Mouse (Mus musculus) hindbrain, embryonic 14.5 days (tissue): Measurements from ENCODE around the gene Hddc3. TPM values are rescaled to one million over a fixed set of nuclear protein-coding genes. Genes with fewer than 3 reads are reported as not detected.

Source experiments
- ATAC-seq: fragments of 200-750 bp; cut with Nextera tagmentation; 2 replicates; pipeline ENCODE4 v1.8.0; 2017; ENCODE audit warnings: moderate number of reproducible peaks, mild to moderate bottlenecking, moderate TSS enrichment, moderate library complexity; ENCODE audit not compliant: low FRiP score
- DNase-seq: peaks from one replicate; pipeline ENCODE4 v3.0.0-alpha.2; 2015; ENCODE audit warnings: low spot score
- H3K27ac ChIP-seq: fragments of 300-500 bp; sonication (generic); 2 replicates; pipeline ENCODE4 v1.5.1; 2014; ENCODE audit warnings: mild to moderate bottlenecking, moderate library complexity
- H3K27me3 ChIP-seq: fragments of 300-500 bp; sonication (generic); 2 replicates; pipeline ENCODE4 v1.6.1; 2014; ENCODE audit warnings: mild to moderate bottlenecking, low read length, mixed read lengths; ENCODE audit not compliant: control insufficient read depth, insufficient read depth
- H3K36me3 ChIP-seq: fragments of 300-500 bp; sonication (generic); replicated peaks from 2 replicates; pipeline ENCODE4 v1.6.1; 2014; ENCODE audit not compliant: control insufficient read depth, insufficient read depth
- H3K4me1 ChIP-seq: fragments of 300-500 bp; sonication (generic); replicated peaks from 2 replicates; pipeline ENCODE4 v1.6.1; 2014; ENCODE audit warnings: antibody characterized with exemption, low read length, mixed read lengths; ENCODE audit not compliant: control insufficient read depth, insufficient read depth
- H3K4me2 ChIP-seq: fragments of 300-500 bp; sonication (generic); replicated peaks from 2 replicates; pipeline ENCODE4 v1.6.1; 2014; ENCODE audit warnings: mild to moderate bottlenecking, moderate library complexity
- H3K4me3 ChIP-seq: fragments of 300-500 bp; sonication (generic); replicated peaks from 2 replicates; pipeline ENCODE4 v1.5.1; 2014; ENCODE audit warnings: mild to moderate bottlenecking, low read length
- H3K9ac ChIP-seq: fragments of 300-500 bp; sonication (generic); 2 replicates; pipeline ENCODE4 v1.6.1; 2014
- H3K9me3 ChIP-seq: fragments of 300-500 bp; sonication (generic); 2 replicates; pipeline ENCODE4 v1.6.1; 2016; ENCODE audit warnings: low read length; ENCODE audit not compliant: control insufficient read depth
- whole genome bisulfite sequencing: fragments of 180-500 bp; shearing (Covaris S2); extraction: QIAGEN DNeasy Blood & Tissue Kit; methylation state at CpG from one replicate; pipeline ENCODE4 v1.1.7; 2014; 5-methylcytosine and 5-hydroxymethylcytosine counted together
- polyA plus RNA-seq: library from polyadenylated mRNA; unstranded; fragments of >200 nt; fragmentation: Nextera tagmentation; extraction: Ambion mirVana; gene quantifications from 2 replicates; pipeline ENCODE4 v1.2.1, GENCODE M21; 2014

Hddc3 gene
- polyA plus RNA-seq, 1 experiment from 2014 or later, result 23.4 TPM

DNA sequence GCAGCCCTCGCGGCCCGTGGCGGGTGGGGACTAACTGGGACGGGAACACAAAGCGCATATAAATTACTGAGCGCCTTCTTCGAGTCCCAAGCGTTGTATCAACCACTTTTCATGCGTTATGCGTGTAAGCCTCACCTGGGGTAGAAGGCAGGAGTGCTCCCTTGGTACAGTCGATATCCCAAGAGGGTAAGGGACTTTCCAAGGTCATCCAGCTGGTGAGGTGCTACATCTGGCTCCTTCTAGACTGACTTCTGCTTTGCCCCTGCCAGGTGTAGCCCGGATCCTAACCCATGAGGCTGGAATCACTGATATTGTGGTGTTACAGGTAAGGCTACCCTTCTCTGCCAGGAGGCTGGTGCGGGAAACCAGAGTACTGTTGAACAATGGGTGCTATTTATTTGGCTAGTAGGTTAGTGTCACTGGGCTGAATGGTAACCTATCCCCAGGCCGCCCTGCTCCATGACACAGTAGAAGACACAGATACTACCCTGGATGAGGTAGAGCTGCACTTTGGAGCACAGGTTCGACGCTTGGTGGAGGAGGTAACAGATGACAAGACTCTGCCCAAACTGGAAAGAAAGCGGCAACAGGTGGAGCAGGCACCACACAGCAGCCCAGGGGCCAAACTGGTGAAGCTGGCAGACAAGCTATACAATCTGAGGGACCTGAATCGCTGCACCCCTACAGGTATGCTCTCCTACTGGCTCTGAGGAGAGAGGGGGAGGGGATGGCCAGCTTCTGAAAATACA lies 540 bp downstream of the Hddc3 start:
- Histone ChIP-seq H3K4me1 (peaks cover 40% of the 10 kb centered on the region), H3K36me3 (no peaks in the 10 kb centered on the region; the same call in 1 of the 2 replicates), H3K4me3 (peak overlapping the region; percentile 47), H3K27ac (peak overlapping the region; percentile 86), H3K9ac (peak overlapping the region; percentile 81), H3K27me3 (no peaks in the 10 kb centered on the region), H3K4me2 (peak overlapping the region; percentile 86), H3K9me3 (no peaks in the 10 kb centered on the region)
- ATAC-seq (peak; percentile 7; the same call in 1 of the 2 replicates), DNase-seq (no peak)
- 26% methylated on average over 19 of the region's 19 CpGs for WGBS

GRCm38 (mm10) chr7:80346173-80346572 lies 3.3 kb downstream of the Hddc3 start:
- ATAC-seq, result no peak
- DNase-seq, result no peak
- Histone ChIP-seq H3K27me3 (no peaks in the 10 kb centered on the region), H3K9me3 (no peaks in the 10 kb centered on the region), H3K4me2 (no peak overlapping the region), H3K27ac (no peak overlapping the region), H3K4me3 (no peak overlapping the region), H3K9ac (no peak overlapping the region), H3K4me1 (peaks cover 22% of the 10 kb centered on the region), H3K36me3 (peaks cover 14% of the 10 kb centered on the region)
- WGBS, result 94% methylated on average over 9 of the region's 9 CpGs

DNA sequence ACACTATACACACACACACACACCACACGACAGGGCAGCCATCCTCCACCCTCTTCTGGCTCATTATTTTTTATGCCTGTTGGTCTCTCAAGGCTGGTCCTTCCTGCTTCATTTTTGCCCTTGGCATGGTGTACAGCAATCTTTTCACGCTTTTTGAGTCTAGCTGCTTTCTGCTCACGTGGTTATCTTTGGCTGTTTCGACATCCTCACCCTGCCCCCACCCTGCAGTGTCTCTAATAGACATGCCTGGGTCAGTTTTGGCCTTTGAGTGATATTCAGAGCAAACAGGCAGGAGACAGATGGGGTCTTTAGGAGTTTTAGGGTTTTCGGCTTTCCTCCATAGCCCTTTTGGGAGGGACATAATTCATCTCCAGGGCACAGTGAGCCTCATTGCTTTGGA lies 3.9 kb downstream of the Hddc3 start:
- 89% methylated on average over 5 of the region's 5 CpGs for WGBS
- H3K27me3 ChIP-seq, result no peaks in the 10 kb centered on the region
- H3K4me3 ChIP-seq, result no peak overlapping the region
- no peak overlapping the region for H3K4me2 ChIP-seq
- DNase-seq (no peak), ATAC-seq (no peak)
- H3K27ac ChIP-seq, result no peak overlapping the region
- peaks cover 17% of the 10 kb centered on the region for H3K4me1 ChIP-seq
- H3K36me3 ChIP-seq, result peaks cover 20% of the 10 kb centered on the region
- no peaks in the 10 kb centered on the region for H3K9me3 ChIP-seq
- no peak overlapping the region for H3K9ac ChIP-seq

- no peak overlapping the region for H3K27ac ChIP-seq
- H3K4me2 ChIP-seq, result no peak overlapping the region
- no peaks in the 10 kb centered on the region for H3K27me3 ChIP-seq
- H3K36me3 ChIP-seq, result peaks cover 30% of the 10 kb centered on the region
- no peak overlapping the region for H3K9ac ChIP-seq
- DNase-seq, result no peak
- no peak for ATAC-seq
- H3K4me3 ChIP-seq, result no peak overlapping the region
- peaks cover 7% of the 10 kb centered on the region for H3K4me1 ChIP-seq
- no peaks in the 10 kb centered on the region for H3K9me3 ChIP-seq
- WGBS, result 72% methylated on average over 13 of the region's 13 CpGs
Measured at GRCm38 (mm10) chr7:80347670-80348586, 5.0 kb downstream of the Hddc3 start.

DNA sequence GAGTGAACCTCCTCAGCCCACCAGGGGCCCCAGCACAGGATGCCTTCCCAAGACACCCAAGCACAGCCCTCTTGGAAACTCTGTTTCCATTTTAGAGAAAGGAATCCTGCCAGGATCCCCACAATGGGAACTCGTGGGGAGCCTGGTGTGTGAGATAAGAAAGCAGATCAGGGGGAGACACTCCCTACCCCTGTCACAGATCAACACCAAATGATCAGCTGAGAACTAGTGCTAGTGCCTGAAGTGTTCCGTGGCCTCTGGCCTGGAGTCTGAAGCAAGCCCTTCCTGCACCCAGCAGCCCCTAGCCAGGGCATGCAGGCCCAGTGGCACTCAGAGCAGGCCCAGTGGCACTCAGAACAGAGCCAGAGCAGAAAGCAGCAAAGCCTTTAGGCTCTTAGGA lies 7.9 kb downstream of the Hddc3 start:
- ATAC-seq (no peak), DNase-seq (no peak)
- H3K4me1 ChIP-seq, result no peaks in the 10 kb centered on the region
- 73% methylated on average over 2 of the region's 2 CpGs for WGBS
- H3K9me3 ChIP-seq, result no peaks in the 10 kb centered on the region
- H3K9ac ChIP-seq, result no peak overlapping the region
- no peak overlapping the region for H3K27ac ChIP-seq
- no peaks in the 10 kb centered on the region for H3K27me3 ChIP-seq
- H3K36me3 ChIP-seq, result peaks cover 53% of the 10 kb centered on the region
- no peak overlapping the region for H3K4me3 ChIP-seq
- no peak overlapping the region for H3K4me2 ChIP-seq

DNA sequence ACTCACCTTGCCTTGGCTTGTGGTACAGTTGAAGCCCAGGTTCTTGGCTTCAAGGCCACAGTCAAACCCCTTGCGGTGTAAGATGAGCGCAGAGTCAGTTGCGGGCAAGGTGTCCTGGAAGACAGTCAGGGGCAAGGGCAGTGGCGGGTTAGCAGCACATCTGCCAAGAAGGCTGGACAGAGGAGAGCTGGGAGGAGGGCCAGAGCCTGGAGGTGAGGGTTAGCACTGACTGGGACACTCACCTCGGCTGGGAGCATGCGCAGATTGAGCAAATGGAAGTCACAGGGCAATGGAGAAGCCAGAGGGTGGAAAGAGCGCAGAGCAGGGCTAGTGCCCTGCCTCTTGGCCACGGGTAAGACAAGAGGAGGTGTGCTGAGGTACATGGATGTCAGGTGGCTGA lies 10.0 kb downstream of the Hddc3 start:
- Histone ChIP-seq H3K36me3 (peaks cover 73% of the 10 kb centered on the region), H3K9me3 (no peaks in the 10 kb centered on the region), H3K27me3 (no peaks in the 10 kb centered on the region), H3K4me1 (no peaks in the 10 kb centered on the region), H3K4me3 (no peak overlapping the region), H3K4me2 (no peak overlapping the region), H3K27ac (no peak overlapping the region), H3K9ac (no peak overlapping the region)
- DNase-seq (no peak), ATAC-seq (no peak)
- WGBS, result 95% methylated on average over 8 of the region's 8 CpGs

GRCm38 (mm10) chr7:80356351-80356750 lies 13.4 kb downstream of the Hddc3 start:
- Histone ChIP-seq H3K27me3 (no peaks in the 10 kb centered on the region), H3K9me3 (no peaks in the 10 kb centered on the region), H3K4me3 (no peak overlapping the region), H3K4me2 (no peak overlapping the region), H3K4me1 (no peaks in the 10 kb centered on the region), H3K36me3 (peaks cover 90% of the 10 kb centered on the region), H3K9ac (no peak overlapping the region), H3K27ac (no peak overlapping the region)
- no peak for ATAC-seq
- 89% methylated on average over 13 of the region's 13 CpGs for WGBS
- DNase-seq, result no peak

- no peak for DNase-seq
- no peaks in the 10 kb centered on the region for H3K9me3 ChIP-seq
- H3K9ac ChIP-seq, result no peak overlapping the region
- no peaks in the 10 kb centered on the region for H3K4me1 ChIP-seq
- ATAC-seq, result no peak
- H3K27me3 ChIP-seq, result no peaks in the 10 kb centered on the region
- 24% methylated on average over 8 of the region's 8 CpGs for WGBS
- H3K4me2 ChIP-seq, result no peak overlapping the region
- no peak overlapping the region for H3K27ac ChIP-seq
- no peak overlapping the region for H3K4me3 ChIP-seq
- peaks cover 92% of the 10 kb centered on the region for H3K36me3 ChIP-seq
Measured at GRCm38 (mm10) chr7:80357156-80357555, 14.3 kb downstream of the Hddc3 start.

GRCm38 (mm10) chr7:80358039-80358438 lies 15.1 kb downstream of the Hddc3 start:
- H3K27me3 ChIP-seq, result no peaks in the 10 kb centered on the region
- no peaks in the 10 kb centered on the region for H3K4me1 ChIP-seq
- no peak overlapping the region for H3K9ac ChIP-seq
- WGBS, result 57% methylated on average over 4 of the region's 4 CpGs
- H3K27ac ChIP-seq, result no peak overlapping the region; the same call in 1 of the 2 replicates
- peaks cover 92% of the 10 kb centered on the region for H3K36me3 ChIP-seq
- ATAC-seq (no peak), DNase-seq (no peak)
- H3K4me3 ChIP-seq, result no peak overlapping the region
- no peaks in the 10 kb centered on the region for H3K9me3 ChIP-seq
- H3K4me2 ChIP-seq, result no peak overlapping the region
